Mouse (Mus musculus): Measurements from ENCODE around the gene Ncs1. TPM values are rescaled to one million over a fixed set of nuclear protein-coding genes. Genes with fewer than 3 reads are reported as not detected.

Ncs1 gene
- polyA plus RNA-seq, 1 experiment from 2014 or later = 1.1 TPM

- H3K4me3 ChIP-seq (ENCODE audit: low read depth, low read length) = no peak within 1 kb of the TSS
- H3K4me1 ChIP-seq (ENCODE audit: control insufficient read depth, low read depth, low read length) = no peaks in the 10 kb centered on the region
- H3K9ac ChIP-seq (ENCODE audit: low read depth, low read length) = no peak within 1 kb of the TSS
- no peak within 1 kb of the TSS for H3K4me2 ChIP-seq (ENCODE audit: low read depth, low read length)
- WGBS (ENCODE audit: insufficient replicate concordance) = 4% methylated on average over 33 of the region's 33 CpGs
- peaks cover 35% of the 10 kb centered on the region for H3K27me3 ChIP-seq (ENCODE audit: control insufficient read depth, insufficient read depth, low read depth, low read length)
- no peak within 1 kb of the TSS for H3K27ac ChIP-seq (ENCODE audit: low read length)
- no peaks in the 10 kb centered on the region for H3K9me3 ChIP-seq (replicated peaks; ENCODE audit: control insufficient read depth, low read length)
- H3K36me3 ChIP-seq (ENCODE audit: control insufficient read depth, insufficient read depth) = no peaks in the 10 kb centered on the region
- ATAC-seq (ENCODE audit: low read depth) = no peak
Measured at GRCm38 (mm10) chr2:31314007-31314465, 68.4 kb downstream of the Ncs1 start, which contains the start of gene Hmcn2. Gene Hmcn2 (plus strand): TSS chr2:31314415.

DNA sequence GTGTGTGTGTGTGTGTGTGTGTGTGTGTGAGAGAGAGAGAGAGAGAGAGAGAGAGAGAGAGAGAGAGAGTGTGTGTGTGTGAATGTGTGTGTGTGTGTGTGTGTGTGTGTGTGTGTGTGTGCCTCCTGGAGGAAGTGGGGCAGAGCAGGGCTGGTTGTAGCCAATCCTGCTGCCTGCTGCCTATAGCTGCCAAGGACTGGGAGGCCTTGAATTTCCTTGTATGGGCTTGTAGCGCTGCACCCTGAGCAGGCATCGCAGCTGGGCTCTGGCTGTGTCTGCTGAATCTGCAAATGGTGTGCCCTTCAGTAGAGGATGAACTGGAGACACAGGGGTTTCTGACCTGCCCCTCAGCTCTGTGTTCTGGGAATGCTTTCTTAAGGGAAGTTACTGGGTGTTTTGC is 72.5 kb downstream of the Ncs1 start:
- H3K9ac ChIP-seq (ENCODE audit: low read depth, low read length) = no peak overlapping the region
- H3K4me2 ChIP-seq (ENCODE audit: low read depth, low read length) = no peak overlapping the region
- H3K27me3 ChIP-seq (ENCODE audit: control insufficient read depth, insufficient read depth, low read depth, low read length) = peaks cover 31% of the 10 kb centered on the region
- ATAC-seq (ENCODE audit: low read depth) = no peak
- WGBS (ENCODE audit: insufficient replicate concordance) = 12% methylated on average over 2 of the region's 2 CpGs
- H3K9me3 ChIP-seq (replicated peaks; ENCODE audit: control insufficient read depth, low read length) = no peaks in the 10 kb centered on the region
- H3K36me3 ChIP-seq (ENCODE audit: control insufficient read depth, insufficient read depth) = no peaks in the 10 kb centered on the region
- H3K27ac ChIP-seq (ENCODE audit: low read length) = no peak overlapping the region
- no peak overlapping the region for H3K4me3 ChIP-seq (ENCODE audit: low read depth, low read length)
- H3K4me1 ChIP-seq (ENCODE audit: control insufficient read depth, low read depth, low read length) = no peaks in the 10 kb centered on the region

GRCm38 (mm10) chr2:31319200-31319599 is 73.6 kb downstream of the Ncs1 start:
- Histone ChIP-seq H3K4me2 (ENCODE audit: low read depth, low read length) (no peak overlapping the region), H3K27ac (ENCODE audit: low read length) (no peak overlapping the region), H3K27me3 (ENCODE audit: control insufficient read depth, insufficient read depth, low read depth, low read length) (peaks cover 20% of the 10 kb centered on the region), H3K9me3 (replicated peaks; ENCODE audit: control insufficient read depth, low read length) (no peaks in the 10 kb centered on the region), H3K4me1 (ENCODE audit: control insufficient read depth, low read depth, low read length) (no peaks in the 10 kb centered on the region), H3K36me3 (ENCODE audit: control insufficient read depth, insufficient read depth) (no peaks in the 10 kb centered on the region), H3K9ac (ENCODE audit: low read depth, low read length) (no peak overlapping the region), H3K4me3 (ENCODE audit: low read depth, low read length) (no peak overlapping the region)
- no peak for ATAC-seq (ENCODE audit: low read depth)
- WGBS (ENCODE audit: insufficient replicate concordance) = 40% methylated on average over 2 of the region's 2 CpGs

- no peak overlapping the region for H3K4me3 ChIP-seq (ENCODE audit: low read depth, low read length)
- H3K36me3 ChIP-seq (ENCODE audit: control insufficient read depth, insufficient read depth) = no peaks in the 10 kb centered on the region
- H3K9me3 ChIP-seq (replicated peaks; ENCODE audit: control insufficient read depth, low read length) = no peaks in the 10 kb centered on the region
- no peak overlapping the region for H3K27ac ChIP-seq (ENCODE audit: low read length)
- 50% methylated on average over 10 of the region's 10 CpGs for WGBS (ENCODE audit: insufficient replicate concordance)
- H3K27me3 ChIP-seq (ENCODE audit: control insufficient read depth, insufficient read depth, low read depth, low read length) = no peaks in the 10 kb centered on the region
- H3K9ac ChIP-seq (ENCODE audit: low read depth, low read length) = no peak overlapping the region
- H3K4me1 ChIP-seq (ENCODE audit: control insufficient read depth, low read depth, low read length) = no peaks in the 10 kb centered on the region
- no peak overlapping the region for H3K4me2 ChIP-seq (ENCODE audit: low read depth, low read length)
- no peak for ATAC-seq (ENCODE audit: low read depth)
Measured at GRCm38 (mm10) chr2:31327186-31327585, 81.6 kb downstream of the Ncs1 start.

DNA sequence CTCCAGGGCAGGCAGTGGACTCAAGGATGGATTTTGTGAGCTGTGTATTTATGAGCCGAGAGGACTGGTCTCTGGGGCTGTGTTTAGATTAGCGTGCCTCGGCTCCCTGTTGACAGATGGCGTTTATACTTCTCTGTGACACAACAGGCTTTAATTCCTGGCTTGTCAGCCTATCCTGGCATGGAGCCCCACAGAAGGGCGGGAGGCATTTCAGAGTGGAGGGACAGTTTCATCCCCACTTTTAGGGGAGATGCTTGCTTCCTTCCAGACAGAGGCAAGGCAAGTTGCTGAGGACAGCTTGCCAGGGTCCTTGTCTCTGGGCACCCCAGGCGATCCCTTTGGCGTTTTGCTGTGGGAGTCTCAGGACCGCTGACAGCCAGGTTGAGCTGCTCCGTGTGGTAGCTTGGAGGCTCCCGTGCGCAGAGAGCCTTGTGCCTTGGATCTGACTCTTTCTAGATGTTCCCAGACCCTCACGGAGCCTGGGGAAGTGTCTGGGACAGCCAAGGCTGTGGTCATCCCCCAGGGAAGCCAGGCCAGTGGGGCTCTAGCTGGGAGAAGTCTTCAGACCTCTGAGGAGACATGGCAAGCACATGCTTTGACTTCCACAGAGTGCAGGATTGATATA is 92.2 kb downstream of the Ncs1 start:
- Histone ChIP-seq H3K4me1 (ENCODE audit: control insufficient read depth, low read depth, low read length) (no peaks in the 10 kb centered on the region), H3K9me3 (replicated peaks; ENCODE audit: control insufficient read depth, low read length) (no peaks in the 10 kb centered on the region), H3K27ac (ENCODE audit: low read length) (no peak overlapping the region), H3K9ac (ENCODE audit: low read depth, low read length) (no peak overlapping the region), H3K36me3 (ENCODE audit: control insufficient read depth, insufficient read depth) (no peaks in the 10 kb centered on the region), H3K4me3 (ENCODE audit: low read depth, low read length) (no peak overlapping the region), H3K4me2 (ENCODE audit: low read depth, low read length) (no peak overlapping the region), H3K27me3 (ENCODE audit: control insufficient read depth, insufficient read depth, low read depth, low read length) (no peaks in the 10 kb centered on the region; the same call in 1 of the 2 replicates)
- WGBS (ENCODE audit: insufficient replicate concordance) = 35% methylated on average over 12 of the region's 12 CpGs
- no peak for ATAC-seq (ENCODE audit: low read depth)

DNA sequence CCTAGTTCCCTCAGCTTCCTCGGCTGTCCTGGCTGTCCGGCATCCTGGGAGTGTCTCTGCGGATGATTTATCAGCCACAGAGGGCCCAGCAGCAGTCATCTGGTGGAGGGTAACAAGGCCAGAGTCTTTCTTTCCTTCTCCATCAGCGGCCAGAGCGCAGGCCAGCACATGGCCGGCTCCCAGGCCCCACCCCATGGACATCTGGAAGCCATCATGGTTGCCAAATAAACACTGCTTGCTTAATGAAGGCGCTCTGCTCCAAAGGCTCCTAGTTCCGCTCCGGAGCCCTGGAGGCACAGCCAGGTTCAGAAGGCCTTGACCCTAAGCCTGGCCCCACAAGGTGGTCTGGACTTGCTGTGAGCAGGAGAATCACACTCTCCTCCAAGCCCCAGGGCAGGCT is 94.2 kb downstream of the Ncs1 start:
- ATAC-seq (ENCODE audit: low read depth) = no peak
- Histone ChIP-seq H3K27ac (ENCODE audit: low read length) (no peak overlapping the region), H3K9me3 (replicated peaks; ENCODE audit: control insufficient read depth, low read length) (no peaks in the 10 kb centered on the region), H3K4me3 (ENCODE audit: low read depth, low read length) (no peak overlapping the region), H3K27me3 (ENCODE audit: control insufficient read depth, insufficient read depth, low read depth, low read length) (no peaks in the 10 kb centered on the region; the same call in 1 of the 2 replicates), H3K4me1 (ENCODE audit: control insufficient read depth, low read depth, low read length) (no peaks in the 10 kb centered on the region), H3K9ac (ENCODE audit: low read depth, low read length) (no peak overlapping the region), H3K36me3 (ENCODE audit: control insufficient read depth, insufficient read depth) (no peaks in the 10 kb centered on the region), H3K4me2 (ENCODE audit: low read depth, low read length) (no peak overlapping the region)
- 50% methylated on average over 9 of the region's 9 CpGs for WGBS (ENCODE audit: insufficient replicate concordance)

DNA sequence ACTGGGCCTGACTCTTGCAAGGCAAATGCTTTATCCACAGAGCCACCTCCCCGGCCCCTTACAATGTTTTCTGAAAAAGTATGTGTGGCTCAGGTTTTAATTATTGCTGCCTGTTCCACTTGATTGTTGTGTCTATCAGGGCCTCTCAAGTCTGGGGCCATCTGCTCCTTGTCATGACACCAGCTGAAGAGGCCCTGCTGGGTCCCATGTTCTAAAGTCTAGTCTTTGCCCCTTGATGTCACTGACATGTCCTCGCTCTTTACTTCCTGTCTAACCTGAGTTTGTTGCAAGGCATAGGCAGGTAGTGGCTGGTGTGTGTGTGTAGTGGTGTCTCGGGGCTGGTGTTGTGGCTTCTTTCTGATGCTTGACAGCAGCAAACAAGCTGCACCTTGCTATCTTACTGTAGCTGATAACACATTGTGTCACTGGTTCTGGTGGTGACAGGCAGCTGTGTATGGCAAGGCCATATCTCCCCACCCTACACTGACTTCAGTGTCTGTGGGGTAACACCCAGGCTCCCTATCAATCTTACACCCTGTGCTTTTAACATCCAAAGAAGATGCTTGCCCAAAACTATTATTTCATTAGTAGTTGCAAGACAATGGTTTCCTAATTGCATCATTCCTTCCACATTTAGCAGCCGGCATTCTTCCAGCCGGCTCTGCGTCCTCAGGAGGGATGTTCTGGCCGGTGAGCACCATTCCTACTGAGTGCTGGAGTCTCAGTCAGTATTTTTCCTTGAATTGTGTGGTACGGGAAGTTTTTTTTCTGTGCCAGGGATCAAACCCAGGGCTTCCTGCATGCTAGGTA is 96.3 kb downstream of the Ncs1 start:
- WGBS (ENCODE audit: insufficient replicate concordance) = 60% methylated on average over 8 of the region's 8 CpGs
- Histone ChIP-seq H3K4me3 (ENCODE audit: low read depth, low read length) (no peak overlapping the region), H3K9ac (ENCODE audit: low read depth, low read length) (no peak overlapping the region), H3K4me1 (ENCODE audit: control insufficient read depth, low read depth, low read length) (no peaks in the 10 kb centered on the region), H3K9me3 (replicated peaks; ENCODE audit: control insufficient read depth, low read length) (no peaks in the 10 kb centered on the region), H3K4me2 (ENCODE audit: low read depth, low read length) (no peak overlapping the region), H3K27me3 (ENCODE audit: control insufficient read depth, insufficient read depth, low read depth, low read length) (no peaks in the 10 kb centered on the region; the same call in 1 of the 2 replicates), H3K36me3 (ENCODE audit: control insufficient read depth, insufficient read depth) (no peaks in the 10 kb centered on the region), H3K27ac (ENCODE audit: low read length) (no peak overlapping the region)
- ATAC-seq (ENCODE audit: low read depth) = no peak
